Mouse (Mus musculus) hindbrain, embryonic 11.5 days (tissue): ENCODE data around the gene Gm17571. TPM values are rescaled to one million over a fixed set of nuclear protein-coding genes. Genes with fewer than 3 reads are reported as not detected.

Source experiments
- ATAC-seq: fragments of 200-750 bp; cut with Nextera tagmentation; 2 replicates; pipeline ENCODE4 v1.8.0; 2017; ENCODE audit warnings: mild to moderate bottlenecking, moderate TSS enrichment, moderate library complexity; ENCODE audit not compliant: low FRiP score
- DNase-seq: peaks from one replicate; pipeline ENCODE4 v3.0.0-alpha.2; 2015; ENCODE audit warnings: low spot score
- H3K27ac ChIP-seq: fragments of 300-500 bp; sonication (generic); 2 replicates; pipeline ENCODE4 v1.5.1; 2014; ENCODE audit warnings: mild to moderate bottlenecking, low read depth, low read length
- H3K27me3 ChIP-seq: fragments of 300-500 bp; sonication (generic); 2 replicates; pipeline ENCODE4 v1.6.1; 2014; ENCODE audit warnings: mild to moderate bottlenecking, low read length, moderate library complexity, mixed read lengths; ENCODE audit not compliant: control insufficient read depth, insufficient read depth
- H3K36me3 ChIP-seq: fragments of 300-500 bp; sonication (generic); 2 replicates; pipeline ENCODE4 v1.6.1; 2014; ENCODE audit warnings: mild to moderate bottlenecking, low read length, moderate library complexity, mixed read lengths; ENCODE audit not compliant: control insufficient read depth, insufficient read depth
- H3K4me1 ChIP-seq: fragments of 300-500 bp; sonication (generic); replicated peaks from 2 replicates; pipeline ENCODE4 v1.6.1; 2014; ENCODE audit warnings: low read length, mixed read lengths; ENCODE audit not compliant: control insufficient read depth, insufficient read depth
- H3K4me2 ChIP-seq: fragments of 300-500 bp; sonication (generic); replicated peaks from 2 replicates; pipeline ENCODE4 v1.6.1; 2014; ENCODE audit warnings: mild to moderate bottlenecking, low read depth, low read length
- H3K4me3 ChIP-seq: fragments of 300-500 bp; sonication (generic); 2 replicates; pipeline ENCODE4 v1.5.1; 2014; ENCODE audit warnings: low read depth, low read length
- H3K9ac ChIP-seq: fragments of 300-500 bp; sonication (generic); 2 replicates; pipeline ENCODE4 v1.6.1; 2014; ENCODE audit warnings: low read depth, low read length
- H3K9me3 ChIP-seq: fragments of 300-500 bp; sonication (generic); 2 replicates; pipeline ENCODE4 v1.6.1; 2016; ENCODE audit warnings: low read length; ENCODE audit not compliant: control insufficient read depth
- WGBS: fragments of 180-500 bp; shearing (Covaris S2); extraction: QIAGEN DNeasy Blood & Tissue Kit; methylation state at CpG from one replicate; pipeline ENCODE4 v1.1.7; 2014; 5-methylcytosine and 5-hydroxymethylcytosine counted together
- polyA plus RNA-seq: library from polyadenylated mRNA; unstranded; fragments of >200 nt; fragmentation: Nextera tagmentation; extraction: Ambion mirVana; gene quantifications from 2 replicates; pipeline ENCODE4 v1.2.1, GENCODE M21; 2014

Gene Gm17571
- polyA plus RNA-seq, 1 experiment from 2014 or later, result not detected

DNA sequence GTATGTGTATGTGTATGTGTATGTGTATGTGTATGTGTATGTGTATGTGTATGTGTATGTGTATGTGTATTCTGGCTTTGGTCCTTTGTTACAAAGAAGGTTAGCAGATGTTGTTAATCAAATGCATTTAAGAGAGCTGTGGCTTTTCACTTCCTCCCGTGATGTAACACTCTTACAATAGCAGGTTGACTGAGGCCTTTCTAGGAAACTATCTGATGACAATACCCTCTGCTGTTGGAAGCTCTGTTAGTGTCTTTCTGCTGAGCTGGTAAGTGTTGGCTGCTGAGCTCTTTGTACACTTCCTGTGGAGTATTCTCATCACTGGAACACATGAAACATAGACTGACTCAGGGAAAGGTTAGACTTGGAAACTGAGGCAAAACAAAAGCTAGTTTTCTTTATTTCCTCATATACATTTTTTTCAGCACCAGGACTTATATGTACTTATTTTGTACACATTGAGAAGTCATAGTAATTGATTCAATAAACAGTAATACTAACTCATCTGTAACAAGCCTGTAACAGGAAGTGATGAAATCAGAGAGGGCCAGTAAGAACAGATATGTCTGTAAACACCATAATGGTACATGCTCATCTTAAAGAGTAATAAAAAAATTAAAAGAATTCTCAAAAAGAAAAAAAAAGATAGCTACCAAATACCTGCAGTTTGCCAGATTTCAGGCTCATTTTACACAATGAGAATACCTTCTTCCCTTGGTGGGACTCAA is 2.9 kb downstream of the Gm17571 start:
- DNase-seq, result no peak
- no peak overlapping the region for H3K27ac ChIP-seq
- no peak overlapping the region for H3K4me3 ChIP-seq
- no peaks in the 10 kb centered on the region for H3K27me3 ChIP-seq
- H3K9me3 ChIP-seq, result no peaks in the 10 kb centered on the region
- H3K36me3 ChIP-seq, result no peaks in the 10 kb centered on the region
- H3K9ac ChIP-seq, result no peak overlapping the region
- H3K4me2 ChIP-seq, result no peak overlapping the region
- no peak for ATAC-seq
- WGBS, result 56% methylated on average over 1 of the region's 1 CpGs
- H3K4me1 ChIP-seq, result no peaks in the 10 kb centered on the region

DNA sequence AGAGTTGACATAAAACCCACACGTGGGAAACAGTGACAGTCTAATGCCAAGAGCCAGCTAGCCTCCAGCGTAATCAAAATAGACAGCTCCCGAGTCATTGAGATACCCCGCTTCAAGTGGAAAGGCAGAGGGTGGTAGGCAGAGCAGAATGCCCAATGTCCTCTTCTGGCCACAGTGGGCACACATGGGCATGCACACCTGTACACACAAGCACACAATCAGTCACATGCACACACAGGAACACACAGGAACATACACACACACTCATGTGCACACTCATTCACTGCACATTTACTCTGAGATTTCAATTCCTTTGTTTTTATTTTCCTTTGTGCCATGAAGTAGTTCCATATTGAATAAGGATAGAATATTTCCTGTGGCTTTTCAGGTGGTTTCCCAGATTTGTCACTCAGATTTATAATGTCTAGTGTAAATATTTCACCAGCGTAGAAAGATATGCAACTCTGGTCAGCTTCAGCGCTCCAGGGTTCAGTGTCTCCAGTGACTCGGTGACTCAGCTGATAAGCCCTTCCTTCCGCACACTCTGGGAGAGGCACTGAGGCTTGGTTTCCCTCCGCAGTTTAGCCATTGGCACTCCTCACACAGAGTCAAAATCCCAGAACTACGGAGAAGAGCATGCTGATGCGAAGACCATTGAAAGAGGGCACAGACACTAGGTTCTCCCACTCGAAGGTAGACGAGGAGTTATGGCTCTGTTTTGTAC is 4.4 kb downstream of the Gm17571 start:
- no peak overlapping the region for H3K4me2 ChIP-seq

DNA sequence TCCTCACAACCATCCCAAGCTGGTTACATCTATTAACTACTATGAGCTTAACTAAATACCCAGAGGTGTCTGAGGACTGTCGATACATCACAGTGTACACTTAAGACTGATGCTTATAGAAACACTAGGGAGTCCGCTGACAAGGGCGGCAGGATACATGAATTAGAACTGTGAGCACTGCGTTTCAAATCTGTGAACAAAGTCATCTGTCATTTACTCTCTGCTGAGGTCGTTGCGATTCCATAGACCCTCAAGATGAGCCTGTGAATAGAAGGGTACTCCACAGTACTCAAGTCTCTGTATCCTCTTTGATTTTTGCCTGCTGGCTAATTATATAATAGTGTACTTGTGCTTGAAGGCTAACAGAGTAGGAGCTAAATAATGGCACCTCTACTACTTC is 5.6 kb downstream of the Gm17571 start:
- H3K4me1 ChIP-seq, result no peaks in the 10 kb centered on the region
- no peak for ATAC-seq
- H3K4me2 ChIP-seq, result no peak overlapping the region
- no peaks in the 10 kb centered on the region for H3K36me3 ChIP-seq
- no peak overlapping the region for H3K27ac ChIP-seq
- no peaks in the 10 kb centered on the region for H3K27me3 ChIP-seq
- H3K9ac ChIP-seq, result no peak overlapping the region
- DNase-seq, result no peak
- WGBS, result 71% methylated on average over 6 of the region's 6 CpGs
- no peak overlapping the region for H3K4me3 ChIP-seq
- H3K9me3 ChIP-seq, result no peaks in the 10 kb centered on the region

More for the DNA sequence above, 4.4 kb downstream of the Gm17571 start:
- no peaks in the 10 kb centered on the region for H3K4me1 ChIP-seq
- no peaks in the 10 kb centered on the region for H3K27me3 ChIP-seq
- H3K9me3 ChIP-seq, result no peaks in the 10 kb centered on the region
- DNase-seq, result no peak
- ATAC-seq, result no peak
- no peak overlapping the region for H3K9ac ChIP-seq
- 88% methylated on average over 13 of the region's 13 CpGs for WGBS
- no peaks in the 10 kb centered on the region for H3K36me3 ChIP-seq
- no peak overlapping the region for H3K27ac ChIP-seq
- H3K4me3 ChIP-seq, result no peak overlapping the region

DNA sequence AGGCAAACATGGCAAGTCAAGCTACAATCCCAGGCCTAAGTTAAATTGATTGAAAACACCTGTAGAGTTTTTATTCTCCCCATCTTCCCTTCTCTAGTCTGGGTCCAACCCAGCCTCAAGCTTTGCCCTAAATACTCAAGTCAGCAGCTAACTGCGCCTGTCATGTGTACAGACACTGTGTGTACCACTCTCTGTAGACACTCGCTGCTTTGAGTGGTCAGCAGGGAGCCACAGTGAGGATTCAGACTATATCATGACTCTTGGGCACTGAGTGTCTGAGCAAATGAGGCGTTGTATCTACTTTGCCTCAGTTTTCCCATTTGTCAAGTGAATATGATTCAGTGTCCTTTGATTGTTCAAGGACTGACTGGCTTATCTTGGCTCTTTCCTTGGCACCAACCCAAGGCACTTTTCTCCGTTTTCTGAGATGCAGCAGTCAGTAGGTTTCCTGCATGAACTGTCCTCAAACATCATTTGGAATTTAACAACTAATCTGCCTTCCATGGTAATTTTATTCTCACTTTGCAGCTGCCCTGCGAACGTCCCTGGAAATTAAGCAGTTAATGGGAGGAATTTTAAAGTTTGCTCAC is 13.0 kb downstream of the Gm17571 start:
- Histone ChIP-seq H3K27me3 (no peaks in the 10 kb centered on the region), H3K4me1 (no peaks in the 10 kb centered on the region), H3K36me3 (no peaks in the 10 kb centered on the region), H3K4me3 (no peak overlapping the region), H3K4me2 (no peak overlapping the region), H3K27ac (no peak overlapping the region), H3K9ac (no peak overlapping the region), H3K9me3 (no peaks in the 10 kb centered on the region)
- ATAC-seq (no peak), DNase-seq (no peak)
- 90% methylated on average over 6 of the region's 6 CpGs for WGBS

DNA sequence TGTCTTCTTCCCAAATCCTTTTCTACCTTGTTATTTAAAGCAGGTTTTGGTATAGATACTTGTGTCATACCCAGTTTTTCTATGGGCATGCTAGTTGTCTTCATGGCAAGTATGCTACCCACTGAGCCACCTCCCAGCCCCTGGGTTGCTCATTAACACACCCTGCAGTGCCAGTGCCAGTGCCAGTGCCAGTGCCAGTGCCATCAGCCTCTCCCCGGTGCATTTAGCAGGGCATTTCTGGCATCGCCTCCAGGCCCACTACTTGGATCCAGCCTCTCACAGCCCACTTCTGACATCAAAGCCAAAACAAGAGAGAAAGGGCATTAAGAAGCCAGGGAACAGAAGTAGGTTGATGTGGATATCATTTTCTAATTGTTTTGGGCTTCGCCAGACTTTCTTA is 14.9 kb downstream of the Gm17571 start:
- no peak overlapping the region for H3K4me3 ChIP-seq
- H3K36me3 ChIP-seq, result no peaks in the 10 kb centered on the region
- H3K9ac ChIP-seq, result no peak overlapping the region
- no peaks in the 10 kb centered on the region for H3K4me1 ChIP-seq
- DNase-seq (no peak), ATAC-seq (no peak)
- H3K27me3 ChIP-seq, result no peaks in the 10 kb centered on the region
- 89% methylated on average over 3 of the region's 3 CpGs for WGBS
- no peak overlapping the region for H3K27ac ChIP-seq
- no peaks in the 10 kb centered on the region for H3K9me3 ChIP-seq
- H3K4me2 ChIP-seq, result no peak overlapping the region

DNA sequence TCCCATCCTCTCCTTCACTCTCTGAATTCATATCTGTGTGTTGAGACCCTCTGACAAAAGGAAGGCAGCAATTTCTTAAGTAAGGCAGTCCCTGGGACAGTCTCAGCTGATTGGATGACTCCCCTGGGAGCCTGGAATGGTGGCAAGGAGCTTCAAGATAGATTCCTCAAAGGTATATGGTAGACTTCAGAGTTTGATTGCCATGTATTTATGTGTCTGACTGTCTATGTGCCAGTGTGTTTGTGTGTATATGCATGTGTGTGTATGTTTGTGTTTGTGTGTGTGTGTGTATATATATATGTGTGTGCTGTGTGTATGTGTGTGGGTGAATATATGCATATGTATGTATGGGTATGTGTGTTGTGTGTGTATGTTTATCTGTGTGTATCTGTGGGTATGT is 15.8 kb downstream of the Gm17571 start:
- H3K4me2 ChIP-seq, result no peak overlapping the region

DNA sequence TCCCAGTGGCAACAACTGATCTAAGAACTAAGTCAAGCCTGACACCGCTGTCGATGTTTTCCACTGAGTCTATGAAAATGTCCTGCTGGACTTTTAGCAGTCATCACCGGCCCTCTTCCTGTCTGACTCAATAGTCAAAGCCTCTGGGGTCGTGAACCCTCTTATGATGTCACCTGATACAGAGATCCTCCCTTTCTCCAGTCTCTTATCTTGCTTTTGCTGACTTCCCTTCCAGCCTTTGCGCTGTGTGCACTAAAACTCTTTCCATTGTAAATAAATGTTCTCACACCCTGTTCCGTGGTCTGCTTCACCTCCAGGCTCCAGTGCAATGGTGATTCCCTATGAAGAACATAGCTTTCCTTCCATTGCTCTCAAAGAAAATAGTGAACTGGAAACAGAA is 16.3 kb downstream of the Gm17571 start:
- Histone ChIP-seq H3K4me1 (no peaks in the 10 kb centered on the region), H3K4me2 (no peak overlapping the region)
- WGBS, result 80% methylated on average over 6 of the region's 6 CpGs

More for the DNA sequence above, 15.8 kb downstream of the Gm17571 start:
- Histone ChIP-seq H3K9ac (no peak overlapping the region), H3K36me3 (no peaks in the 10 kb centered on the region), H3K27ac (no peak overlapping the region), H3K9me3 (no peaks in the 10 kb centered on the region), H3K27me3 (no peaks in the 10 kb centered on the region), H3K4me3 (no peak overlapping the region), H3K4me1 (no peaks in the 10 kb centered on the region)
- ATAC-seq, result 0 out of 2 replicates have a peak, but pooled peaks have one; percentile 12
- DNase-seq, result no peak

DNA sequence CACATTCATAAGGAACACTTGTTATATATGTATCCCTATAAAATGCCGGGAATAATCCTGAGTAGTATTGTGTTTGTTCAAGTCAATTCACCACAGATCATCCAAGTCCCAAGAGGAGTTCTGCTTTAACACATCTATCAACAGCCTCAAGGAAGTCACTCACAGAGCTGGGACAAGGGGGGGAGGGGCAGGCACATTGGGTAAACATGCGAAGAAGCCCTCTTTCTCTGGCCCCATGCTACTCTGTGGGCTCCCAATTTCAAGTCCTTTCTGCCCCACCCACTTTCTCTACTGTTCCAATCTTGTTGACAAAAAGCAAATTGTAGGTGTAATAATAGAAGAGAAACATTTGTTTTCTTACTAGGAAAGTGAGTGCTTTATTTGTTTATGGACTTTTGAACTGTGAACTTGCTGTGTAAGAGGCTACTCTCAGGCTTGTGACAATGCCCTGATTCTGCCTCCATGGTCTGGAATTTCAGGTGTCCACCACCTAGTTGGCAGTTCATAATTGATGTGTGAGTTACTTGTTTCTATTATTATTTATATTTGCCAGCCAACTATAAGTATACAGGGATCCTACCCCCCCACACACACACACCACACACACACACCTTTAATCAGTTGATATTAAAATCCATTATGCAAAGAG is 17.0 kb downstream of the Gm17571 start:
- 50% methylated on average over 2 of the region's 2 CpGs for WGBS
- H3K9me3 ChIP-seq, result no peaks in the 10 kb centered on the region
- peaks cover 2% of the 10 kb centered on the region; the same call in 1 of the 2 replicates for H3K4me1 ChIP-seq
- H3K9ac ChIP-seq, result no peak overlapping the region
- H3K4me3 ChIP-seq, result no peak overlapping the region
- no peaks in the 10 kb centered on the region for H3K36me3 ChIP-seq
- DNase-seq, result peak; percentile 13
- no peaks in the 10 kb centered on the region for H3K27me3 ChIP-seq
- ATAC-seq, result no peak
- H3K27ac ChIP-seq, result no peak overlapping the region
- no peak overlapping the region for H3K4me2 ChIP-seq

More for the DNA sequence above, 16.3 kb downstream of the Gm17571 start:
- H3K9me3 ChIP-seq, result no peaks in the 10 kb centered on the region
- no peaks in the 10 kb centered on the region for H3K27me3 ChIP-seq
- no peak for DNase-seq
- no peaks in the 10 kb centered on the region for H3K36me3 ChIP-seq
- H3K27ac ChIP-seq, result no peak overlapping the region
- no peak overlapping the region for H3K4me3 ChIP-seq
- H3K9ac ChIP-seq, result no peak overlapping the region
- ATAC-seq, result no peak
